Mouse (Mus musculus) liver, postnatal 0 days (tissue): Measurements from ENCODE around the gene Ssc5d. TPM values are rescaled to one million over a fixed set of nuclear protein-coding genes. Genes with fewer than 3 reads are reported as not detected.
A peak's percentile ranks its signal among the peaks of the same experiment; 100 is the strongest.

Source experiments
- ATAC-seq: fragments of 200-750 bp; cut with Nextera tagmentation; 2 replicates; pipeline ENCODE4 v1.8.0; 2017; ENCODE audit warnings: mild to moderate bottlenecking, moderate library complexity
- DNase-seq: peaks from one replicate; pipeline ENCODE4 v3.0.0-alpha.2; 2016
- H3K27ac ChIP-seq: fragments of 300-500 bp; sonication (generic); 2 replicates; pipeline ENCODE4 v1.5.1; 2014; ENCODE audit warnings: antibody characterized with exemption, moderate library complexity, mild to moderate bottlenecking, low read depth
- H3K27me3 ChIP-seq: fragments of 300-500 bp; sonication (generic); 2 replicates; pipeline ENCODE4 v1.6.1; 2014; ENCODE audit warnings: low read length, control low read depth, mixed read lengths; ENCODE audit not compliant: insufficient read depth
- H3K36me3 ChIP-seq: fragments of 300-500 bp; sonication (generic); replicated peaks from 2 replicates; pipeline ENCODE4 v1.6.1; 2014; ENCODE audit warnings: mild to moderate bottlenecking, control low read depth, low read length, moderate library complexity, mixed read lengths; ENCODE audit not compliant: insufficient read depth
- H3K4me1 ChIP-seq: fragments of 300-500 bp; sonication (generic); 2 replicates; pipeline ENCODE4 v1.6.1; 2014; ENCODE audit warnings: antibody characterized with exemption, mild to moderate bottlenecking, control low read depth; ENCODE audit not compliant: insufficient read depth
- H3K4me2 ChIP-seq: fragments of 300-500 bp; sonication (generic); 2 replicates; pipeline ENCODE4 v1.6.1; 2014; ENCODE audit warnings: low read depth, mild to moderate bottlenecking, low read length, moderate library complexity, mixed read lengths
- H3K4me3 ChIP-seq: fragments of 300-500 bp; sonication (generic); 2 replicates; pipeline ENCODE4 v1.5.1; 2014; ENCODE audit warnings: low read depth, low read length
- H3K9ac ChIP-seq: fragments of 300-500 bp; sonication (generic); replicated peaks from 2 replicates; pipeline ENCODE4 v1.6.1; 2014; ENCODE audit warnings: mild to moderate bottlenecking, moderate library complexity
- H3K9me3 ChIP-seq: fragments of 300-500 bp; sonication (generic); 2 replicates; pipeline ENCODE4 v1.6.1; 2016; ENCODE audit warnings: mild to moderate bottlenecking, control low read depth, low read length, mixed read lengths
- CTCF ChIP-seq: sonication (generic); IDR thresholded peaks from 2 replicates; pipeline ENCODE4 v1.5.1; 2016; ENCODE audit warnings: antibody characterized with exemption, low read depth
- EP300 ChIP-seq: IDR thresholded peaks from 2 replicates; pipeline ENCODE4 v1.6.1; 2016; ENCODE audit warnings: antibody characterized with exemption, low read depth, mild to moderate bottlenecking
- WGBS: fragments of 180-500 bp; shearing (Covaris S2); extraction: QIAGEN DNeasy Blood & Tissue Kit; methylation state at CpG from one replicate; pipeline ENCODE4 v1.1.7; 2014; ENCODE audit not compliant: insufficient replicate concordance; 5-methylcytosine and 5-hydroxymethylcytosine counted together
- polyA plus RNA-seq: library from polyadenylated mRNA; unstranded; fragments of >200 nt; fragmentation: Nextera tagmentation; extraction: Ambion mirVana; gene quantifications from 2 replicates; pipeline ENCODE4 v1.2.1, GENCODE M21; 2015

The Ssc5d gene
- polyA plus RNA-seq, 1 experiment from 2014 or later = 0.06 TPM

- Histone ChIP-seq H3K36me3 (no peaks in the 10 kb centered on the region), H3K9ac (no peak overlapping the region), H3K27ac (no peak overlapping the region), H3K9me3 (no peaks in the 10 kb centered on the region), H3K4me2 (no peak overlapping the region), H3K27me3 (no peaks in the 10 kb centered on the region), H3K4me1 (no peaks in the 10 kb centered on the region), H3K4me3 (no peak overlapping the region)
- no peak for DNase-seq
- WGBS = 36% methylated on average over 10 of the region's 10 CpGs
- TF ChIP-seq CTCF (no peak), EP300 (no peak)
- ATAC-seq = no peak
These were observed 28.3 kb downstream of the Ssc5d start for GRCm38 (mm10) chr7:4953815-4954445.

- ATAC-seq (no peak), DNase-seq (no peak)
- H3K4me2 ChIP-seq = no peak overlapping the region
- no peak overlapping the region for H3K4me3 ChIP-seq
- WGBS = 77% methylated on average over 10 of the region's 10 CpGs
- H3K27me3 ChIP-seq = no peaks in the 10 kb centered on the region
- H3K4me1 ChIP-seq = no peaks in the 10 kb centered on the region
- TF ChIP-seq EP300 (no peak), CTCF (no peak)
- no peak overlapping the region for H3K9ac ChIP-seq
- no peaks in the 10 kb centered on the region for H3K36me3 ChIP-seq
- H3K9me3 ChIP-seq = no peaks in the 10 kb centered on the region
- no peak overlapping the region for H3K27ac ChIP-seq
These were observed 31.8 kb downstream of the Ssc5d start for GRCm38 (mm10) chr7:4957361-4957760.

- Histone ChIP-seq H3K9ac (no peak overlapping the region), H3K36me3 (no peaks in the 10 kb centered on the region), H3K4me1 (no peaks in the 10 kb centered on the region), H3K4me3 (no peak overlapping the region), H3K9me3 (no peaks in the 10 kb centered on the region), H3K27ac (no peak overlapping the region), H3K4me2 (no peak overlapping the region), H3K27me3 (no peaks in the 10 kb centered on the region)
- 58% methylated on average over 5 of the region's 5 CpGs for WGBS
- no peak for TF ChIP-seq CTCF
- TF ChIP-seq EP300 = no peak
- no peak for DNase-seq
- ATAC-seq = no peak
These were observed 37.9 kb downstream of the Ssc5d start for GRCm38 (mm10) chr7:4963527-4963926.

DNA sequence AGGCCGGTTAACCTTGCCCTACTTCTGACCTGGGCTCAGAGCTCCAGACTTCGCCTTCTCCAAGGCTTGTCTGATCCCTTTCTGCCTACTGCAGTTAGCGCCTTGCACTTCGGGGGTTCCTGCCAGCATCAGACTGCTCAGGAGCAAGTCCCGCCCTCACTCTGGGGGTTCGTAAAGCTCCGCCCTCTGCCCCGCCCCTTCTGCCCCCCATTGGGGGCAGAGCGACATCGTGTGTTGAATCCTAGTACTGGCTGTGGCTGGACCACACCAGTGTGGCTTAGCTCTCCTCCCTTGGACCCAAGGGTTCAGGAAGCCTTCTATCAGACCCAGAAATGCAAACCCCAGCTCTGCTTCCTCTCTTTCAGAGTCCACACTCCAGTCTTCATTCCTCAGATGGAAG, 38.7 kb downstream of the Ssc5d start, which contains the start of gene Sbk2:
Gene Sbk2, minus strand, starts transcription at position 135 of the 400 bp plus-strand sequence.
- DNase-seq (peak; percentile 84), ATAC-seq (peak; percentile 89)
- Histone ChIP-seq H3K4me1 (no peaks in the 10 kb centered on the region), H3K4me2 (peak within 1 kb of the TSS; percentile 24; the same call in 1 of the 2 replicates), H3K36me3 (no peaks in the 10 kb centered on the region), H3K9me3 (no peaks in the 10 kb centered on the region), H3K27me3 (no peaks in the 10 kb centered on the region), H3K4me3 (no peak within 1 kb of the TSS), H3K27ac (no peak within 1 kb of the TSS), H3K9ac (no peak within 1 kb of the TSS)
- TF ChIP-seq EP300 = no peak
- peak; percentile 79 for TF ChIP-seq CTCF
- WGBS = 3% methylated on average over 10 of the region's 10 CpGs

DNA sequence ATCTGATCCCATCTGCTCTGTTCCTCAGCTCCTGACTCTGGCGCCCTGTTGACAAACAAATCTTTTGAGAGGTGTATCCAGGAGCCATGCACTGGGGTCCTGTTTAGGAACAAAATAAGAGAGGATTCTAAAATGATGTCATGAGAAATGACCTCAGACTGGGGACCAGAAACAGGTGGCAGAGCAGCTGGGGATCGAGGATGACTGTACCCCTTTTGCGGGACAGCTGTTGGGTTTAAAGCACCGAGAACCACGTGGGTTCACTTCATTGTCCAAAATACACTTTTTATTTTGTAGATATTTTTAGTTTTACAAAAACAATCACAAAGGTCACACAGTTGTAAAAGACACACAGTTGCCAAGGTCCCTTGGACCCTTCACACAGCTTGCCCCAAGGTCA, 39.4 kb downstream of the Ssc5d start:
- no peak overlapping the region for H3K9ac ChIP-seq
- H3K27ac ChIP-seq = no peak overlapping the region
- H3K27me3 ChIP-seq = no peaks in the 10 kb centered on the region
- no peaks in the 10 kb centered on the region for H3K9me3 ChIP-seq
- H3K4me3 ChIP-seq = no peak overlapping the region
- 74% methylated on average over 5 of the region's 5 CpGs for WGBS
- no peak overlapping the region for H3K4me2 ChIP-seq
- DNase-seq (no peak), ATAC-seq (no peak)
- TF ChIP-seq EP300 (no peak), CTCF (no peak)
- no peaks in the 10 kb centered on the region for H3K36me3 ChIP-seq
- no peaks in the 10 kb centered on the region for H3K4me1 ChIP-seq

- Histone ChIP-seq H3K4me2 (no peak within 1 kb of the TSS), H3K4me3 (no peak within 1 kb of the TSS), H3K9me3 (no peaks in the 10 kb centered on the region), H3K27me3 (no peaks in the 10 kb centered on the region), H3K27ac (no peak within 1 kb of the TSS), H3K4me1 (no peaks in the 10 kb centered on the region), H3K9ac (no peak within 1 kb of the TSS), H3K36me3 (no peaks in the 10 kb centered on the region)
- 35% methylated on average over 6 of the region's 6 CpGs for WGBS
- ATAC-seq (no peak), DNase-seq (no peak)
- TF ChIP-seq CTCF = no peak
- no peak for TF ChIP-seq EP300
These were observed 45.5 kb downstream of the Ssc5d start, which contains the start of gene Sbk3 for GRCm38 (mm10) chr7:4971068-4971467. Gene Sbk3 (minus strand): TSS chr7:4971168.
